Mouse (Mus musculus): ENCODE measurements around the gene Atp1b1. TPM values are rescaled to one million over a fixed set of nuclear protein-coding genes. Genes with fewer than 3 reads are reported as not detected.

Atp1b1 gene
- polyA plus RNA-seq, 1 experiment from 2014 or later: 23.7 TPM

- no peak overlapping the region for H3K4me3 ChIP-seq (ENCODE audit: low read depth, low read length)
- no peaks in the 10 kb centered on the region for H3K9me3 ChIP-seq (ENCODE audit: low read depth, low read length)
- H3K4me2 ChIP-seq: no peak overlapping the region
- H3K36me3 ChIP-seq (ENCODE audit: insufficient read depth): no peaks in the 10 kb centered on the region
- DNase-seq (peak; percentile 63), ATAC-seq (ENCODE audit: insufficient read depth) (peak; percentile 63)
- no peaks in the 10 kb centered on the region for H3K27me3 ChIP-seq (ENCODE audit: insufficient read depth, low read length)
- 24% methylated on average over 7 of the region's 7 CpGs for WGBS
- no peak overlapping the region for H3K9ac ChIP-seq
- TF ChIP-seq CTCF (IDR thresholded peaks at IDR 0.05; ENCODE audit: low read depth): no peak
- no peaks in the 10 kb centered on the region for H3K4me1 ChIP-seq (ENCODE audit: insufficient read depth)
- no peak overlapping the region for H3K27ac ChIP-seq (ENCODE audit: low read depth)
These were observed 16.8 kb upstream of the Atp1b1 start for GRCm38 (mm10) chr1:164474778-164475511.

GRCm38 (mm10) chr1:164474310-164474709 lies 16.2 kb upstream of the Atp1b1 start:
- ATAC-seq (ENCODE audit: insufficient read depth): no peak
- no peak for TF ChIP-seq CTCF (IDR thresholded peaks at IDR 0.05; ENCODE audit: low read depth)
- 57% methylated on average over 6 of the region's 6 CpGs for WGBS
- no peak for DNase-seq
- Histone ChIP-seq H3K4me2 (no peak overlapping the region), H3K4me3 (ENCODE audit: low read depth, low read length) (no peak overlapping the region), H3K9ac (no peak overlapping the region), H3K4me1 (ENCODE audit: insufficient read depth) (no peaks in the 10 kb centered on the region), H3K27me3 (ENCODE audit: insufficient read depth, low read length) (no peaks in the 10 kb centered on the region), H3K36me3 (ENCODE audit: insufficient read depth) (no peaks in the 10 kb centered on the region), H3K27ac (ENCODE audit: low read depth) (no peak overlapping the region), H3K9me3 (ENCODE audit: low read depth, low read length) (no peaks in the 10 kb centered on the region)

- no peak overlapping the region for H3K4me2 ChIP-seq
- H3K36me3 ChIP-seq (ENCODE audit: insufficient read depth): no peaks in the 10 kb centered on the region
- no peak overlapping the region for H3K4me3 ChIP-seq (ENCODE audit: low read depth, low read length)
- 80% methylated on average over 7 of the region's 7 CpGs for WGBS
- H3K9ac ChIP-seq: no peak overlapping the region
- ATAC-seq (ENCODE audit: insufficient read depth): no peak
- DNase-seq: no peak
- no peaks in the 10 kb centered on the region for H3K4me1 ChIP-seq (ENCODE audit: insufficient read depth)
- no peaks in the 10 kb centered on the region for H3K9me3 ChIP-seq (ENCODE audit: low read depth, low read length)
- TF ChIP-seq CTCF (IDR thresholded peaks at IDR 0.05; ENCODE audit: low read depth): no peak
- no peaks in the 10 kb centered on the region for H3K27me3 ChIP-seq (ENCODE audit: insufficient read depth, low read length)
- H3K27ac ChIP-seq (ENCODE audit: low read depth): no peak overlapping the region
These were observed 15.2 kb upstream of the Atp1b1 start for GRCm38 (mm10) chr1:164473398-164473797.

- no peak overlapping the region for H3K27ac ChIP-seq (ENCODE audit: low read depth)
- DNase-seq (no peak), ATAC-seq (ENCODE audit: insufficient read depth) (no peak)
- no peaks in the 10 kb centered on the region for H3K27me3 ChIP-seq (ENCODE audit: insufficient read depth, low read length)
- no peak overlapping the region for H3K4me3 ChIP-seq (ENCODE audit: low read depth, low read length)
- H3K9me3 ChIP-seq (ENCODE audit: low read depth, low read length): no peaks in the 10 kb centered on the region
- H3K9ac ChIP-seq: no peak overlapping the region
- no peak for TF ChIP-seq CTCF (IDR thresholded peaks at IDR 0.05; ENCODE audit: low read depth)
- WGBS: 86% methylated on average over 5 of the region's 5 CpGs
- no peaks in the 10 kb centered on the region for H3K4me1 ChIP-seq (ENCODE audit: insufficient read depth)
- no peaks in the 10 kb centered on the region for H3K36me3 ChIP-seq (ENCODE audit: insufficient read depth)
- no peak overlapping the region for H3K4me2 ChIP-seq
These were observed 13.5 kb upstream of the Atp1b1 start for GRCm38 (mm10) chr1:164471632-164472031.

GRCm38 (mm10) chr1:164470985-164471384 lies 12.8 kb upstream of the Atp1b1 start:
- WGBS: 71% methylated on average over 6 of the region's 6 CpGs

GRCm38 (mm10) chr1:164468329-164468728 lies 10.2 kb upstream of the Atp1b1 start:
- H3K27me3 ChIP-seq (ENCODE audit: insufficient read depth, low read length): no peaks in the 10 kb centered on the region
- no peak overlapping the region for H3K27ac ChIP-seq (ENCODE audit: low read depth)
- H3K9me3 ChIP-seq (ENCODE audit: low read depth, low read length): no peaks in the 10 kb centered on the region
- no peak for TF ChIP-seq CTCF (IDR thresholded peaks at IDR 0.05; ENCODE audit: low read depth)
- H3K4me3 ChIP-seq (ENCODE audit: low read depth, low read length): no peak overlapping the region
- ATAC-seq (ENCODE audit: insufficient read depth) (no peak), DNase-seq (no peak)
- H3K9ac ChIP-seq: no peak overlapping the region
- no peaks in the 10 kb centered on the region for H3K4me1 ChIP-seq (ENCODE audit: insufficient read depth)
- WGBS: 70% methylated on average over 8 of the region's 8 CpGs
- no peaks in the 10 kb centered on the region for H3K36me3 ChIP-seq (ENCODE audit: insufficient read depth)
- no peak overlapping the region for H3K4me2 ChIP-seq

More at GRCm38 (mm10) chr1:164470985-164471384, 12.8 kb upstream of the Atp1b1 start:
- no peaks in the 10 kb centered on the region for H3K36me3 ChIP-seq (ENCODE audit: insufficient read depth)
- no peak overlapping the region for H3K4me2 ChIP-seq
- no peak for TF ChIP-seq CTCF (IDR thresholded peaks at IDR 0.05; ENCODE audit: low read depth)
- H3K27me3 ChIP-seq (ENCODE audit: insufficient read depth, low read length): no peaks in the 10 kb centered on the region
- no peaks in the 10 kb centered on the region for H3K4me1 ChIP-seq (ENCODE audit: insufficient read depth)
- H3K9ac ChIP-seq: no peak overlapping the region
- ATAC-seq (ENCODE audit: insufficient read depth) (no peak), DNase-seq (no peak)
- no peak overlapping the region for H3K4me3 ChIP-seq (ENCODE audit: low read depth, low read length)
- no peaks in the 10 kb centered on the region for H3K9me3 ChIP-seq (ENCODE audit: low read depth, low read length)
- H3K27ac ChIP-seq (ENCODE audit: low read depth): no peak overlapping the region

- no peak for ATAC-seq (ENCODE audit: insufficient read depth)
- 76% methylated on average over 10 of the region's 10 CpGs for WGBS
- DNase-seq: no peak
These were observed 9.3 kb upstream of the Atp1b1 start for GRCm38 (mm10) chr1:164467406-164467805.

More at GRCm38 (mm10) chr1:164467406-164467805, 9.3 kb upstream of the Atp1b1 start:
- Histone ChIP-seq H3K4me1 (ENCODE audit: insufficient read depth) (no peaks in the 10 kb centered on the region), H3K36me3 (ENCODE audit: insufficient read depth) (no peaks in the 10 kb centered on the region), H3K4me2 (no peak overlapping the region), H3K27me3 (ENCODE audit: insufficient read depth, low read length) (no peaks in the 10 kb centered on the region), H3K27ac (ENCODE audit: low read depth) (no peak overlapping the region), H3K4me3 (ENCODE audit: low read depth, low read length) (no peak overlapping the region), H3K9ac (no peak overlapping the region), H3K9me3 (ENCODE audit: low read depth, low read length) (no peaks in the 10 kb centered on the region)
- no peak for TF ChIP-seq CTCF (IDR thresholded peaks at IDR 0.05; ENCODE audit: low read depth)
